Mouse (Mus musculus): ENCODE data around the gene Ralgps1.

Ralgps1 gene

GRCm38 (mm10) chr2:33176921-33177320, 194.4 kb downstream of the Ralgps1 start:
- no peak for DNase-seq (ENCODE audit: low spot score)

GRCm38 (mm10) chr2:33176516-33176915, 194.8 kb downstream of the Ralgps1 start:
- DNase-seq (ENCODE audit: low spot score), result no peak

GRCm38 (mm10) chr2:33173686-33174085, 197.6 kb downstream of the Ralgps1 start:
- DNase-seq (ENCODE audit: low spot score), result no peak

GRCm38 (mm10) chr2:33173126-33173525, 198.2 kb downstream of the Ralgps1 start:
- DNase-seq (ENCODE audit: low spot score), result no peak

GRCm38 (mm10) chr2:33170777-33171565, 200.3 kb downstream of the Ralgps1 start:
- no peak for DNase-seq (ENCODE audit: low spot score)

GRCm38 (mm10) chr2:33169445-33169844, 201.8 kb downstream of the Ralgps1 start:
- DNase-seq (ENCODE audit: low spot score), result no peak

GRCm38 (mm10) chr2:33167060-33167459, 204.2 kb downstream of the Ralgps1 start:
- DNase-seq (ENCODE audit: low spot score), result no peak

GRCm38 (mm10) chr2:33165710-33166374, 205.4 kb downstream of the Ralgps1 start:
- DNase-seq (ENCODE audit: low spot score), result no peak

- no peak for DNase-seq (ENCODE audit: low spot score)
Observed at GRCm38 (mm10) chr2:33165229-33165628, 206.1 kb downstream of the Ralgps1 start.

- DNase-seq (ENCODE audit: low spot score), result no peak
Observed at GRCm38 (mm10) chr2:33164646-33165045, 206.6 kb downstream of the Ralgps1 start.

- DNase-seq (ENCODE audit: low spot score), result no peak
Observed at GRCm38 (mm10) chr2:33162126-33162525, 209.2 kb downstream of the Ralgps1 start.

- DNase-seq (ENCODE audit: low spot score), result peak; percentile 35
Observed at GRCm38 (mm10) chr2:33160326-33160973, 210.8 kb downstream of the Ralgps1 start.

GRCm38 (mm10) chr2:33159593-33159992, 211.7 kb downstream of the Ralgps1 start:
- DNase-seq (ENCODE audit: low spot score), result no peak

GRCm38 (mm10) chr2:33158895-33159294, 212.4 kb downstream of the Ralgps1 start:
- no peak for DNase-seq (ENCODE audit: low spot score)

- no peak for DNase-seq (ENCODE audit: low spot score)
Observed at GRCm38 (mm10) chr2:33156283-33156781, 215.0 kb downstream of the Ralgps1 start.

GRCm38 (mm10) chr2:33154751-33155372, 216.4 kb downstream of the Ralgps1 start:
- DNase-seq (ENCODE audit: low spot score), result peak; percentile 75

- DNase-seq (ENCODE audit: low spot score), result no peak
Observed at GRCm38 (mm10) chr2:33146994-33147393, 224.3 kb downstream of the Ralgps1 start.

GRCm38 (mm10) chr2:33143292-33143691, 228.0 kb downstream of the Ralgps1 start:
- no peak for DNase-seq (ENCODE audit: low spot score)

GRCm38 (mm10) chr2:33138491-33138890, 232.8 kb downstream of the Ralgps1 start:
- no peak for DNase-seq (ENCODE audit: low spot score)

GRCm38 (mm10) chr2:33137731-33138130, 233.6 kb downstream of the Ralgps1 start:
- DNase-seq (ENCODE audit: low spot score), result no peak

- no peak for DNase-seq (ENCODE audit: low spot score)
Observed at GRCm38 (mm10) chr2:33137244-33137643, 234.0 kb downstream of the Ralgps1 start.

- no peak for DNase-seq (ENCODE audit: low spot score)
Observed at GRCm38 (mm10) chr2:33136366-33136765, 234.9 kb downstream of the Ralgps1 start.

Measured in urinary bladder, postnatal 14 days (tissue).